In genomic region chr1:186703256-186703979, GRCm38 (mm10) we compare ENCODE assay signal across 8 mouse cellular contexts. TPM values are rescaled to one million over a fixed set of nuclear protein-coding genes. Genes with fewer than 3 reads are reported as not detected.
DNase-seq lines count a peak whose midpoint lies in the region; ATAC-seq and TF ChIP-seq lines count a peak whose summit lies in the region.

No protein-coding gene starts in this region.

- peak overlapping the region; percentile 80 for H3K9ac ChIP-seq in embryonic facial prominence, embryonic 12.5 days
- peak overlapping the region; percentile 81 for H3K9ac ChIP-seq in hindbrain, embryonic 14.5 days

- DNase-seq in gastrocnemius, adult 2 months = peak; percentile 36
- no peak for DNase-seq in gastrocnemius, adult 8-10 months (ENCODE audit: low spot score in 2 of 2)
- no peak for DNase-seq in hindbrain, embryonic 14.5 days (ENCODE audit: low spot score)
- no peak for DNase-seq in midbrain, embryonic 10.5 days (ENCODE audit: low spot score)
- DNase-seq in ovary, adult 18-20 months (ENCODE audit: low spot score) = no peak
- no peak for DNase-seq in left cerebral cortex, postnatal 36 days (ENCODE audit: low spot score in 2 of 2)

- intact Hi-C loops in gastrocnemius, adult 2 months (cut with DNase I) = loop anchor here (5.0 kb wide), 2 partner anchors 116 to 221 kb away; no protein-coding TSS in a partner anchor
- intact Hi-C loops in left cerebral cortex, postnatal 36 days (cut with DNase I) = loop anchor here (10.0 kb wide), 4 partner anchors 89 to 589 kb away; partner anchors contain the start of gene Lyplal1

- no peaks in the 10 kb centered on the region; the same call in 1 of the 2 replicates for H3K36me3 ChIP-seq in embryonic facial prominence, embryonic 12.5 days
- no peaks in the 10 kb centered on the region for H3K36me3 ChIP-seq in hindbrain, embryonic 14.5 days (replicated peaks; ENCODE audit: control insufficient read depth, insufficient read depth)
- no peaks in the 10 kb centered on the region for H3K36me3 ChIP-seq in midbrain, embryonic 10.5 days

- peak overlapping the region; percentile 91 for H3K27ac ChIP-seq in gastrocnemius, adult 2 months
- H3K27ac ChIP-seq in embryonic facial prominence, embryonic 12.5 days = peak overlapping the region; percentile 95
- H3K27ac ChIP-seq in hindbrain, embryonic 14.5 days = peak overlapping the region; percentile 40; the same call in 1 of the 2 replicates
- H3K27ac ChIP-seq in midbrain, embryonic 10.5 days (replicated peaks) = peak overlapping the region; percentile 33; the same call in 1 of the 2 replicates

- under 1% methylated on average over 15 of the region's 15 CpGs for WGBS in embryonic facial prominence, embryonic 12.5 days
- WGBS in hindbrain, embryonic 14.5 days = under 1% methylated on average over 15 of the region's 15 CpGs
- 1% methylated on average over 15 of the region's 15 CpGs for WGBS in midbrain, embryonic 10.5 days

- peak overlapping the region; percentile 93 for H3K4me3 ChIP-seq in gastrocnemius, adult 2 months
- H3K4me3 ChIP-seq in embryonic facial prominence, embryonic 12.5 days = peak overlapping the region; percentile 68
- peak overlapping the region; percentile 68 for H3K4me3 ChIP-seq in hindbrain, embryonic 14.5 days (replicated peaks; ENCODE audit: low read length)
- H3K4me3 ChIP-seq in midbrain, embryonic 10.5 days = peak overlapping the region; percentile 69

- no peaks in the 10 kb centered on the region for H3K27me3 ChIP-seq in embryonic facial prominence, embryonic 12.5 days
- H3K27me3 ChIP-seq in hindbrain, embryonic 14.5 days (ENCODE audit: control insufficient read depth, insufficient read depth, low read length) = peaks cover 14% of the 10 kb centered on the region
- H3K27me3 ChIP-seq in midbrain, embryonic 10.5 days (ENCODE audit: low read depth, poor library complexity, severe bottlenecking) = peaks cover 47% of the 10 kb centered on the region

- no peak for ATAC-seq in embryonic facial prominence, embryonic 12.5 days (ENCODE audit: insufficient number of reproducible peaks, insufficient read depth, low FRiP score, low TSS enrichment)
- no peak for ATAC-seq in hindbrain, embryonic 14.5 days (ENCODE audit: low FRiP score)
- ATAC-seq in monocyte, adult 5-6 weeks (replicated peaks; ENCODE audit: insufficient number of reproducible peaks, low FRiP score, low TSS enrichment, poor library complexity, severe bottlenecking) = no peak

- peak overlapping the region; percentile 72 for H3K4me2 ChIP-seq in embryonic facial prominence, embryonic 12.5 days (replicated peaks)
- H3K4me2 ChIP-seq in hindbrain, embryonic 14.5 days (replicated peaks) = peak overlapping the region; percentile 92

- no peaks in the 10 kb centered on the region for H3K9me3 ChIP-seq in embryonic facial prominence, embryonic 12.5 days
- H3K9me3 ChIP-seq in hindbrain, embryonic 14.5 days (ENCODE audit: control insufficient read depth, low read length) = no peaks in the 10 kb centered on the region
- no peaks in the 10 kb centered on the region for H3K9me3 ChIP-seq in midbrain, embryonic 10.5 days (replicated peaks)

- H3K4me1 ChIP-seq in embryonic facial prominence, embryonic 12.5 days = peaks cover 22% of the 10 kb centered on the region
- H3K4me1 ChIP-seq in hindbrain, embryonic 14.5 days (replicated peaks; ENCODE audit: control insufficient read depth, insufficient read depth, low read length) = peaks cover 15% of the 10 kb centered on the region
- H3K4me1 ChIP-seq in midbrain, embryonic 10.5 days = peaks cover 32% of the 10 kb centered on the region

- TF ChIP-seq CTCF in gastrocnemius, adult 2 months (IDR thresholded peaks at IDR 0.05) = no peak

RNA-seq across cellular contexts. Expression of gene Tgfb2, which starts 2.4 kb away (rescaled TPM):
- total RNA-seq in gastrocnemius, adult 2 months (2021) = 10 to 100 TPM in 1 of 2 experiments, 1 to 10 TPM in 1; 6.5 to 14.1 TPM
- total RNA-seq in gastrocnemius, adult 8-10 months (2022) = 10 to 100 TPM; 18.5 to 23.3 (median 22.2) TPM
- 73.6 and 78.6 TPM in 2 replicates for polyA plus RNA-seq in embryonic facial prominence, embryonic 12.5 days (2016; fragmentation: Nextera tagmentation; extraction: Ambion mirVana)
- polyA plus RNA-seq in hindbrain, embryonic 14.5 days (2014; fragmentation: Nextera tagmentation; extraction: Ambion mirVana) = 23.2 and 31.8 TPM in 2 replicates
- polyA plus RNA-seq in midbrain, embryonic 10.5 days (2016; fragmentation: Nextera tagmentation; extraction: Ambion mirVana) = 11.1 and 13.9 TPM in 2 replicates
- 0.21 to 0.68 TPM (median 0.29 TPM) in 3 replicates for total RNA-seq in monocyte, adult 5-6 weeks (2017)
- 1 to 10 TPM; 6.1 to 7.9 TPM for total RNA-seq in left cerebral cortex, postnatal 36 days (2021)

RNA-seq across cellular contexts. Expression of gene Rrp15, which starts 45.7 kb away (rescaled TPM):
- 10 to 100 TPM; 12.1 to 13.7 TPM for total RNA-seq in gastrocnemius, adult 2 months (2021)
- total RNA-seq in gastrocnemius, adult 8-10 months (2022) = 10 to 100 TPM in 2 of 4 experiments, 1 to 10 TPM in 2; 8.2 to 11.9 (median 10.1) TPM
- 66.4 and 72.4 TPM in 2 replicates for polyA plus RNA-seq in embryonic facial prominence, embryonic 12.5 days (2016; fragmentation: Nextera tagmentation; extraction: Ambion mirVana)
- 26.8 and 27.9 TPM in 2 replicates for polyA plus RNA-seq in hindbrain, embryonic 14.5 days (2014; fragmentation: Nextera tagmentation; extraction: Ambion mirVana)
- polyA plus RNA-seq in midbrain, embryonic 10.5 days (2016; fragmentation: Nextera tagmentation; extraction: Ambion mirVana) = 70.6 and 86.0 TPM in 2 replicates
- 30.3 to 33.2 TPM (median 31.4 TPM) in 3 replicates for total RNA-seq in monocyte, adult 5-6 weeks (2017)
- total RNA-seq in left cerebral cortex, postnatal 36 days (2021) = 10 to 100 TPM; 13.7 to 13.8 TPM

Comparison
In these comparisons a context has a peak if more than half of its experiments do, and no peak if none do; other contexts are left out.
1. H3K27ac ChIP-seq: peak in every context shown above with its lines; median percentile 95 in embryonic facial prominence, embryonic 12.5 days; 91 in gastrocnemius, adult 2 months; 40 in hindbrain, embryonic 14.5 days; 33 in midbrain, embryonic 10.5 days.